In genomic region chr1:33612100-33612499, GRCm38 (mm10) we compare ENCODE assay signal across 27 mouse cellular contexts.
"Had no signal": no experiment of that assay in that cellular context is flagged by ENCODE, and none has a peak within 500 bp of the region (broad histone marks: within the 10 kb centered on the region; RNA-seq: fewer than 3 reads in every experiment).

No protein-coding gene starts in this region.

- H3K36me3 ChIP-seq: hindbrain, embryonic 12.5 days; intestine, embryonic 15.5 days had no signal

- H3K9me3 ChIP-seq: hindbrain, embryonic 12.5 days; intestine, embryonic 15.5 days; limb, embryonic 10.5 days; limb, embryonic 12.5 days; liver, embryonic 13.5 days had no signal

- H3K27ac ChIP-seq: gastrocnemius, adult 2 months; heart, embryonic 10.5 days; hindbrain, embryonic 10.5 days; hindbrain, embryonic 12.5 days; hindbrain, embryonic 14.5 days; intestine, embryonic 15.5 days; kidney, postnatal 0 days; layer of hippocampus, adult 2 months; left cerebral cortex, adult 2 months; limb, embryonic 10.5 days; limb, embryonic 12.5 days had no signal

- H3K9ac ChIP-seq: heart, embryonic 12.5 days; hindbrain, embryonic 12.5 days; hindbrain, embryonic 14.5 days; intestine, embryonic 15.5 days; limb, embryonic 12.5 days; liver, embryonic 13.5 days had no signal

- DNase-seq: gastrocnemius, adult 2 months; gastrocnemius, postnatal 10 days; gastrocnemius, postnatal 25 days; heart, adult 18-20 months; heart, postnatal 10 days; heart, postnatal 4 days; kidney, adult 18-20 months; kidney, adult 8-10 months; kidney, postnatal 14 days; kidney, postnatal 36 days; liver; liver, embryonic 13.5 days had no signal

- H3K4me3 ChIP-seq: gastrocnemius, adult 2 months; heart, embryonic 10.5 days; heart, embryonic 12.5 days; hindbrain, embryonic 10.5 days; hindbrain, embryonic 12.5 days; intestine, embryonic 15.5 days; layer of hippocampus, adult 2 months; left cerebral cortex, adult 2 months; limb, embryonic 10.5 days; limb, embryonic 12.5 days; liver, embryonic 13.5 days had no signal

- H3K27me3 ChIP-seq: heart, embryonic 12.5 days; hindbrain, embryonic 12.5 days; intestine, embryonic 15.5 days; limb, embryonic 12.5 days; liver, embryonic 13.5 days had no signal

- ATAC-seq: hindbrain, embryonic 16.5 days; inflammation-experienced regulatory T-cells, adult 6 months; intestine, embryonic 15.5 days; intestine, postnatal 0 days had no signal

- H3K4me2 ChIP-seq: heart, embryonic 12.5 days; hindbrain, embryonic 12.5 days; hindbrain, embryonic 14.5 days; intestine, embryonic 15.5 days; limb, embryonic 12.5 days; liver, embryonic 11.5 days; liver, embryonic 13.5 days had no signal
